Mouse (Mus musculus): ENCODE measurements around the gene Ahsa2. TPM values are rescaled to one million over a fixed set of nuclear protein-coding genes. Genes with fewer than 3 reads are reported as not detected.
A peak's percentile ranks its signal among the peaks of the same experiment; 100 is the strongest.
"Not testable (repeated sequence)": the region's sequence is repeated elsewhere in the genome, so short reads cannot be mapped to it uniquely, and the experiment has no call there.

Gene Ahsa2
- polyA plus RNA-seq, 1 experiment from 2014 or later, result 54.2 TPM

- ATAC-seq (ENCODE audit: insufficient number of reproducible peaks, insufficient read depth, low FRiP score, low read depth), result no peak
Observed at GRCm38 (mm10) chr11:23498609-23499008, 779 bp upstream of the Ahsa2 start.

DNA sequence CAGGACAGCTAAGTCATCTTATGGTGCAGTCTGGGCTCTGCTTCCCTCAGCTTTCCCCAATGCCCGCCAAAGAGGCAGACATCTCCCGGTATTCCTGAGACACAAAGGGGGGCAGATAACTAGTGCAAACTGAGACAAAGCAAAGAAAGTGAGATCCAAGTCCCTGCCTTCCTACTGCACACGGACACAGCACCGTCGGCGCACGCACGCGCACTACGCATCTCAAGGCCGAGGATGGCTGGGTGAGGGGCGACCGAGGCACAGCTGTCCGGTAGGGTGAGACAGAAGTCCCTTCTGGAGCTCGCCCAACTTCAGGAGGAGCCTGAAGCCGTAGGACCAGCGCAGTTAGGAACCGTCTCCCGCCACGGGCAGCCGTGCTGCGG, 504 bp downstream of the Ahsa2 start:
- peak overlapping the region; percentile 86 to 98 for H3K27ac ChIP-seq (replicated peaks in 1 of 2; ENCODE audit: control insufficient read depth in 1 of 2, insufficient read depth in 1 of 2, low read depth in 2 of 2, low read length in 2 of 2)
- H3K9ac ChIP-seq (ENCODE audit: low read length), result peak overlapping the region; percentile 98
- peak overlapping the region; percentile 76 to 92 for H3K4me3 ChIP-seq (ENCODE audit: control insufficient read depth in 1 of 2, insufficient read depth in 1 of 2, low read depth in 1 of 2, low read length in 2 of 2)
- no peaks in the 10 kb centered on the region for H3K9me3 ChIP-seq (ENCODE audit: control insufficient read depth, low read length)
- no peaks in the 10 kb centered on the region for H3K27me3 ChIP-seq (ENCODE audit: control insufficient read depth, insufficient read depth, low read length)
- WGBS, result under 1% methylated on average over 22 of the region's 22 CpGs
- ATAC-seq (ENCODE audit: insufficient number of reproducible peaks, insufficient read depth, low FRiP score, low read depth), result peak; percentile 79
- peak overlapping the region; percentile 87 for H3K4me2 ChIP-seq (ENCODE audit: low read length)
- H3K36me3 ChIP-seq (ENCODE audit: control insufficient read depth, insufficient read depth, low read length), result peaks cover 42% of the 10 kb centered on the region
- peaks cover 5 to 18% of the 10 kb centered on the region in 2 experiments for H3K4me1 ChIP-seq (ENCODE audit: control insufficient read depth in 2 of 2, insufficient read depth in 2 of 2, low read length in 2 of 2)

More at GRCm38 (mm10) chr11:23498609-23499008, 779 bp upstream of the Ahsa2 start:
- Histone ChIP-seq H3K9ac (ENCODE audit: low read length) (peak overlapping the region; percentile 56), H3K27ac (replicated peaks in 1 of 2; ENCODE audit: control insufficient read depth in 1 of 2, insufficient read depth in 1 of 2, low read depth in 2 of 2, low read length in 2 of 2) (peak overlapping the region in 1 of 2 experiments; percentile 56; a peak in 1 of 4 replicates), H3K4me1 (ENCODE audit: control insufficient read depth in 2 of 2, insufficient read depth in 2 of 2, low read length in 2 of 2) (peaks cover 5 to 18% of the 10 kb centered on the region in 2 experiments), H3K36me3 (ENCODE audit: control insufficient read depth, insufficient read depth, low read length) (peaks cover 29% of the 10 kb centered on the region), H3K4me3 (ENCODE audit: control insufficient read depth in 1 of 2, insufficient read depth in 1 of 2, low read depth in 1 of 2, low read length in 2 of 2) (peak overlapping the region in 1 of 2 experiments; percentile 92; a peak in 3 of 4 replicates), H3K9me3 (ENCODE audit: control insufficient read depth, low read length) (no peaks in the 10 kb centered on the region), H3K4me2 (ENCODE audit: low read length) (peak overlapping the region; percentile 87), H3K27me3 (ENCODE audit: control insufficient read depth, insufficient read depth, low read length) (no peaks in the 10 kb centered on the region)
- 50% methylated on average over 5 of the region's 5 CpGs for WGBS

GRCm38 (mm10) chr11:23496661-23497060, 1.2 kb downstream of the Ahsa2 start:
- Histone ChIP-seq H3K9ac (ENCODE audit: low read length) (peak overlapping the region; percentile 98), H3K9me3 (ENCODE audit: control insufficient read depth, low read length) (no peaks in the 10 kb centered on the region), H3K4me3 (ENCODE audit: control insufficient read depth in 1 of 2, insufficient read depth in 1 of 2, low read depth in 1 of 2, low read length in 2 of 2) (peak overlapping the region; percentile 76 to 92), H3K27me3 (ENCODE audit: control insufficient read depth, insufficient read depth, low read length) (no peaks in the 10 kb centered on the region), H3K27ac (replicated peaks in 1 of 2; ENCODE audit: control insufficient read depth in 1 of 2, insufficient read depth in 1 of 2, low read depth in 2 of 2, low read length in 2 of 2) (peak overlapping the region in 1 of 2 experiments; percentile 98; a peak in 2 of 4 replicates), H3K36me3 (ENCODE audit: control insufficient read depth, insufficient read depth, low read length) (peaks cover 49% of the 10 kb centered on the region), H3K4me1 (ENCODE audit: control insufficient read depth in 2 of 2, insufficient read depth in 2 of 2, low read length in 2 of 2) (peaks cover 5 to 18% of the 10 kb centered on the region in 2 experiments), H3K4me2 (ENCODE audit: low read length) (peak overlapping the region; percentile 87)
- 61% methylated on average over 6 of the region's 6 CpGs for WGBS
- no peak for ATAC-seq (ENCODE audit: insufficient number of reproducible peaks, insufficient read depth, low FRiP score, low read depth)

GRCm38 (mm10) chr11:23495231-23495630, 2.6 kb downstream of the Ahsa2 start:
- H3K9me3 ChIP-seq (ENCODE audit: control insufficient read depth, low read length), result no peaks in the 10 kb centered on the region
- H3K9ac ChIP-seq (ENCODE audit: low read length), result no peak overlapping the region
- no peak overlapping the region for H3K27ac ChIP-seq (replicated peaks in 1 of 2; ENCODE audit: control insufficient read depth in 1 of 2, insufficient read depth in 1 of 2, low read depth in 2 of 2, low read length in 2 of 2)
- 93% methylated on average over 6 of the region's 6 CpGs for WGBS
- ATAC-seq (ENCODE audit: insufficient number of reproducible peaks, insufficient read depth, low FRiP score, low read depth), result no peak
- peaks cover 5 to 18% of the 10 kb centered on the region in 2 experiments for H3K4me1 ChIP-seq (ENCODE audit: control insufficient read depth in 2 of 2, insufficient read depth in 2 of 2, low read length in 2 of 2)
- H3K4me2 ChIP-seq (ENCODE audit: low read length), result no peak overlapping the region
- H3K27me3 ChIP-seq (ENCODE audit: control insufficient read depth, insufficient read depth, low read length), result no peaks in the 10 kb centered on the region
- peaks cover 63% of the 10 kb centered on the region for H3K36me3 ChIP-seq (ENCODE audit: control insufficient read depth, insufficient read depth, low read length)
- H3K4me3 ChIP-seq (ENCODE audit: control insufficient read depth in 1 of 2, insufficient read depth in 1 of 2, low read depth in 1 of 2, low read length in 2 of 2), result no peak overlapping the region

GRCm38 (mm10) chr11:23492048-23492790, 5.6 kb downstream of the Ahsa2 start:
- peaks cover 5 to 18% of the 10 kb centered on the region in 2 experiments for H3K4me1 ChIP-seq (ENCODE audit: control insufficient read depth in 2 of 2, insufficient read depth in 2 of 2, low read length in 2 of 2)
- no peak overlapping the region for H3K4me3 ChIP-seq (ENCODE audit: control insufficient read depth in 1 of 2, insufficient read depth in 1 of 2, low read depth in 1 of 2, low read length in 2 of 2)
- H3K27ac ChIP-seq (replicated peaks in 1 of 2; ENCODE audit: control insufficient read depth in 1 of 2, insufficient read depth in 1 of 2, low read depth in 2 of 2, low read length in 2 of 2), result no peak overlapping the region
- H3K9ac ChIP-seq (ENCODE audit: low read length), result no peak overlapping the region
- H3K9me3 ChIP-seq (ENCODE audit: control insufficient read depth, low read length), result no peaks in the 10 kb centered on the region
- H3K4me2 ChIP-seq (ENCODE audit: low read length), result no peak overlapping the region
- WGBS, result 84% methylated on average over 4 of the region's 4 CpGs
- no peak for ATAC-seq (ENCODE audit: insufficient number of reproducible peaks, insufficient read depth, low FRiP score, low read depth)
- no peaks in the 10 kb centered on the region for H3K27me3 ChIP-seq (ENCODE audit: control insufficient read depth, insufficient read depth, low read length)
- peaks cover 93% of the 10 kb centered on the region for H3K36me3 ChIP-seq (ENCODE audit: control insufficient read depth, insufficient read depth, low read length)

DNA sequence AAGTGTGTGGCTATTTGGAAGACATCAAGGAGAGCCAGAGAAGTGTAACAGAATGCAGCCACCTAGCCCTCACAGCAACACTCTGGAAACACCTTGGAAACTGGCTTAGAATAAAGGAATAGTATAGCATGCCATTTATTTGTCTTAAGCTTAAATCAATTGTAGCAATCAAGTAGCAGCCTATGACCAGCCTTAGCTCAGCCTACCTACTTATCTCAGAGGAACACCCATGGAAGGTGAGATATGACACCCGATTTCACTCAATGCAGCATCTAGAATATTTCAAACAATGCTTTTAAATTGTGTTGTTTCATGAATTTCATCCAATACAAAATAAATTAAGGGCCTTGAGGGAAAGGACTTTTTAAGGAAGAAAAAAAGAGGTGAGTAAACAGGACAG, 7.9 kb downstream of the Ahsa2 start:
- 72% methylated on average over 1 of the region's 1 CpGs for WGBS
- peaks cover 96% of the 10 kb centered on the region for H3K36me3 ChIP-seq (ENCODE audit: control insufficient read depth, insufficient read depth, low read length)
- no peak for ATAC-seq (ENCODE audit: insufficient number of reproducible peaks, insufficient read depth, low FRiP score, low read depth)
- no peak overlapping the region for H3K9ac ChIP-seq (ENCODE audit: low read length)
- peaks cover 0 to 3% of the 10 kb centered on the region in 2 experiments; a peak in 1 of 4 replicates for H3K4me1 ChIP-seq (ENCODE audit: control insufficient read depth in 2 of 2, insufficient read depth in 2 of 2, low read length in 2 of 2)
- no peaks in the 10 kb centered on the region for H3K9me3 ChIP-seq (ENCODE audit: control insufficient read depth, low read length)
- H3K4me3 ChIP-seq (ENCODE audit: control insufficient read depth in 1 of 2, insufficient read depth in 1 of 2, low read depth in 1 of 2, low read length in 2 of 2), result no peak overlapping the region
- no peaks in the 10 kb centered on the region for H3K27me3 ChIP-seq (ENCODE audit: control insufficient read depth, insufficient read depth, low read length)
- no peak overlapping the region for H3K27ac ChIP-seq (replicated peaks in 1 of 2; ENCODE audit: control insufficient read depth in 1 of 2, insufficient read depth in 1 of 2, low read depth in 2 of 2, low read length in 2 of 2)
- H3K4me2 ChIP-seq (ENCODE audit: low read length), result no peak overlapping the region

GRCm38 (mm10) chr11:23465862-23466261, 32.0 kb downstream of the Ahsa2 start:
- H3K36me3 ChIP-seq (ENCODE audit: control insufficient read depth, insufficient read depth, low read length), result peaks cover 68% of the 10 kb centered on the region
- not testable (repeated sequence) for H3K9ac ChIP-seq (ENCODE audit: low read length)
- WGBS, result 93% methylated on average over 2 of the region's 2 CpGs

More at GRCm38 (mm10) chr11:23465862-23466261, 32.0 kb downstream of the Ahsa2 start:
- H3K4me2 ChIP-seq (ENCODE audit: low read length); H3K9me3 ChIP-seq (ENCODE audit: control insufficient read depth, low read length); H3K27me3 ChIP-seq (ENCODE audit: control insufficient read depth, insufficient read depth, low read length); H3K4me3 ChIP-seq (ENCODE audit: control insufficient read depth in 1 of 2, insufficient read depth in 1 of 2, low read depth in 1 of 2, low read length in 2 of 2); H3K4me1 ChIP-seq (ENCODE audit: control insufficient read depth in 2 of 2, insufficient read depth in 2 of 2, low read length in 2 of 2); H3K27ac ChIP-seq (replicated peaks in 1 of 2; ENCODE audit: control insufficient read depth in 1 of 2, insufficient read depth in 1 of 2, low read depth in 2 of 2, low read length in 2 of 2); ATAC-seq (ENCODE audit: insufficient number of reproducible peaks, insufficient read depth, low FRiP score, low read depth): not testable (repeated sequence)
